Mouse (Mus musculus): Measurements from ENCODE around the gene Bzw1. TPM values are rescaled to one million over a fixed set of nuclear protein-coding genes. Genes with fewer than 3 reads are reported as not detected.
A peak's percentile ranks its signal among the peaks of the same experiment; 100 is the strongest.

Gene Bzw1
- 357 and 398 TPM in 2 replicates for polyA plus RNA-seq (2014; fragmentation: Nextera tagmentation; extraction: Ambion mirVana)

DNA sequence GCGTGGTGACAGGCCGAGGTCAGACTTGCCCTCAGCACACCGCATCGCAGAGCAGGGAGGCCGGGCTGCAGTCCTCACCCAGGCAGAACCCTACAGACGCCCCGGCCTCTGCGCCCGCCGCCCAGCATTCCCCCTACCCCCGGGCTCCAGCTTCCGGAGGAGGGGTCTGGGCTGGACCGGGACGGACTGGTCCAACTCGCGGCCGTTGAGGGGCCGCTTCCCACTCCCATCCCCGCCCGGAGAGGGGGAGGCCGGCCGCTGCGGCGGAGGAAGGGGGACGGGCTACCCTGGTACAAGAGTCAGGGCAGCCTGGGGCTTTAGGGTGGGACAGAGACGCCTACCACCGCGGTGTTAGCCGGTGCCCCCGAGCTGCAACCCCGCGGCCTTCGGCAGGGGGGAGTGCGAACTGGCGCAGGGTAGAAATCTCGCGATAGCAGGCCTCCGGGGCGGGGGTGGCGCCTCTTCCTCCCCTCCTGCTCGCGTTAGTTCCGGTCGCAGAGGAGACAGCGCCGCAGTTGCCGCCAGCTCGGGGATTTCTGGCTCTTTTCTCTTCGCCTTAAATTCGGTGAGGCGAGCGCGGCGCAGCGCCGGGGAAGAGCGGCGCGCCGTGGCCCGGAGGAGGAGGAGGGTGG, at the start of gene Bzw1:
Gene Bzw1 (plus strand): TSS at position 247 of the 632 bp plus-strand sequence.
- peak within 1 kb of the TSS; percentile 87 for H3K9ac ChIP-seq (ENCODE audit: low read length)
- ATAC-seq (replicated peaks; ENCODE audit: low FRiP score, low TSS enrichment, low read depth): peak; percentile 98

DNA sequence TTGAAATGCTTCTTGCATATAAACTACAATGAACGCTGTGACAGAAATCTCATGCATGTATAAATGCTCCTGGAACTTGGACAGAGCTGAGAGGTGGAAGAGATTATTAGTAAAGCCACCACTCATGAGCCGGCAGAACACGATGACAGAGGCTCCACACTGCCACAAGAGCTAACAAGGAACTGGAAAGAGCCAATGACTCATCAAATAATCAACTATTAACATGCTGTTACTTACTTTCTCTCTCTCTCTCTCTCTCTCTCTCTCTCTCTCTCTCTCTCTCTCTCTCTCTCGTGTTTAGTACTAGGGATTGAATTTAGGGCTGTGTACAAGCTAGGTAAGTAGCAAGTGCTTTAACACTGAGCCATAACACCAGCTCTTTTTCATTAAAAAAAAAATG, 48.8 kb upstream of the Bzw1 start:
- Histone ChIP-seq H3K9me3 (ENCODE audit: control insufficient read depth, low read length) (no peaks in the 10 kb centered on the region), H3K4me1 (replicated peaks; ENCODE audit: control insufficient read depth, insufficient read depth, low read length) (no peaks in the 10 kb centered on the region), H3K27ac (ENCODE audit: low read depth) (no peak overlapping the region), H3K27me3 (replicated peaks; ENCODE audit: control insufficient read depth, insufficient read depth, low read length) (no peaks in the 10 kb centered on the region), H3K4me3 (ENCODE audit: low read depth, low read length) (no peak overlapping the region), H3K4me2 (ENCODE audit: low read length) (no peak overlapping the region), H3K36me3 (ENCODE audit: control insufficient read depth, insufficient read depth, low read length) (no peaks in the 10 kb centered on the region), H3K9ac (ENCODE audit: low read length) (no peak overlapping the region)
- 75% methylated on average over 4 of the region's 4 CpGs for WGBS
- ATAC-seq (replicated peaks; ENCODE audit: low FRiP score, low TSS enrichment, low read depth) (no peak), DNase-seq (ENCODE audit: low spot score) (no peak)

More for the DNA sequence above, at the start of gene Bzw1:
- H3K27ac ChIP-seq (ENCODE audit: low read depth): peak within 1 kb of the TSS; percentile 98
- peak; percentile 98 for DNase-seq (ENCODE audit: low spot score)
- H3K4me2 ChIP-seq (ENCODE audit: low read length): peak within 1 kb of the TSS; percentile 89
- WGBS: under 1% methylated on average over 54 of the region's 61 CpGs
- H3K9me3 ChIP-seq (ENCODE audit: control insufficient read depth, low read length): no peaks in the 10 kb centered on the region
- no peaks in the 10 kb centered on the region for H3K27me3 ChIP-seq (replicated peaks; ENCODE audit: control insufficient read depth, insufficient read depth, low read length)
- H3K36me3 ChIP-seq (ENCODE audit: control insufficient read depth, insufficient read depth, low read length): peaks cover 31% of the 10 kb centered on the region
- peaks cover 8% of the 10 kb centered on the region for H3K4me1 ChIP-seq (replicated peaks; ENCODE audit: control insufficient read depth, insufficient read depth, low read length)
- peak within 1 kb of the TSS; percentile 90 for H3K4me3 ChIP-seq (ENCODE audit: low read depth, low read length)

DNA sequence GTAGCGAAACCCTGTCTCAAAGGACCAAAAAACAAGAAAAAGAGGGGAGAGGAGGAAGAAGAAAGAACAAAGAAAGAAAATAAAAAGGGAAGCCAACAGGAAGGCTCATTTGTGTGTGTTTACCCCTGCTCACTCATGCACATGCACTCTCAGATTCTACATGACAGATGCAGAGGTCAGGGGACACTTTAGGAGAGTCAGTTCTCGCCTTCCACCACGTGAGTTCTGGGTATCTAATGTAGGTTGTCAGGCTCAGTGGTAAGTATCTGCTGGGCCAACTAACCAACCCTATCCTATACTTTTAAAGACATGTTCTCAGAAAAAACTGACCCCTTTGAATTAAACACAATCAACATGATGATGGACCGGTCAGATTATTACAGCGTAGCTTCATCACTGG, 48.1 kb upstream of the Bzw1 start:
- H3K4me3 ChIP-seq (ENCODE audit: low read depth, low read length): no peak overlapping the region
- no peaks in the 10 kb centered on the region for H3K27me3 ChIP-seq (replicated peaks; ENCODE audit: control insufficient read depth, insufficient read depth, low read length)
- no peak overlapping the region for H3K27ac ChIP-seq (ENCODE audit: low read depth)
- ATAC-seq (replicated peaks; ENCODE audit: low FRiP score, low TSS enrichment, low read depth) (no peak), DNase-seq (ENCODE audit: low spot score) (no peak)
- H3K36me3 ChIP-seq (ENCODE audit: control insufficient read depth, insufficient read depth, low read length): no peaks in the 10 kb centered on the region
- WGBS: 79% methylated on average over 5 of the region's 5 CpGs
- H3K4me1 ChIP-seq (replicated peaks; ENCODE audit: control insufficient read depth, insufficient read depth, low read length): no peaks in the 10 kb centered on the region
- no peaks in the 10 kb centered on the region for H3K9me3 ChIP-seq (ENCODE audit: control insufficient read depth, low read length)
- no peak overlapping the region for H3K4me2 ChIP-seq (ENCODE audit: low read length)
- no peak overlapping the region for H3K9ac ChIP-seq (ENCODE audit: low read length)

DNA sequence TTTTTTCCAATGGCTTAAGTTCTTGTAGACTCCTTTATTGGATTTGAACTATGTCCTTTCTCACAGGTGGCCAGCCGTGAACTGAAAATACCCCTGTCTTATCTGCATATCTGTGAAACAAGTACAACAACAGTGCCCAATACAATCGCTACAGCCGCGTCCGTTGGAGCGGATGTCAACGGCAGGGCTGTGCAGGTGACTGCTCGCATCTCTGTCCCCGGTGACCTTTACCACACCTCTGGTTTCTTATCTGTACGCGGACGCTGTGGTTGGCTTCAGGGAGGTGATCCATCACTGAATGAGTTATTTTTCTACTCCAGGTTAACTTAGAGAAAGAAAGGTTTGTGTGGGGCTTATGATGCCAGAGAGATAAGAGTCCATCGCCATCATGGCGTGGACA, 46.5 kb upstream of the Bzw1 start:
- WGBS: 77% methylated on average over 14 of the region's 14 CpGs
- no peaks in the 10 kb centered on the region for H3K4me1 ChIP-seq (replicated peaks; ENCODE audit: control insufficient read depth, insufficient read depth, low read length)
- H3K9me3 ChIP-seq (ENCODE audit: control insufficient read depth, low read length): no peaks in the 10 kb centered on the region
- no peak overlapping the region for H3K4me2 ChIP-seq (ENCODE audit: low read length)
- H3K27ac ChIP-seq (ENCODE audit: low read depth): no peak overlapping the region
- H3K9ac ChIP-seq (ENCODE audit: low read length): no peak overlapping the region
- no peaks in the 10 kb centered on the region for H3K27me3 ChIP-seq (replicated peaks; ENCODE audit: control insufficient read depth, insufficient read depth, low read length)
- H3K4me3 ChIP-seq (ENCODE audit: low read depth, low read length): no peak overlapping the region
- ATAC-seq (replicated peaks; ENCODE audit: low FRiP score, low TSS enrichment, low read depth): no peak
- H3K36me3 ChIP-seq (ENCODE audit: control insufficient read depth, insufficient read depth, low read length): no peaks in the 10 kb centered on the region
- no peak for DNase-seq (ENCODE audit: low spot score)

DNA sequence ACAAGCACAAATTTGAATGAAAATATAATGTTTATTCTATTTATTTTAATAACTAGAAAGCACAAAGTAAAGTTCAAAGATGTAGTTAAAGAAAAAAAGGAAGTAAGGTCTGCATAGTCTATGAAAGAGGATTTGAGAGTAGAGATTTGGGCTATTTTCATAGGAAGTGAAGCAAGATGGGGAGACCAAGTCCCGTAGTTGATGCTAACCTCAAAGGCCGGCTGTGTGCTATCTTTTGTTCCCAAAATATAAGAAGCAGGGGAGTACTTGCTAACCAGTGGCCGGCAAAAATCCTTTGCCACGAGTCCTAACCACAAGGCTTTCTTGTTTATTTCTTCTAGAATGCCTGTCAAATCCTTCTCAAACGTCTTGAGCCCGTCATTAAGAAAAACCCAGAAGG, 44.0 kb upstream of the Bzw1 start:
- Histone ChIP-seq H3K27ac (ENCODE audit: low read depth) (no peak overlapping the region), H3K9me3 (ENCODE audit: control insufficient read depth, low read length) (no peaks in the 10 kb centered on the region), H3K4me2 (ENCODE audit: low read length) (no peak overlapping the region), H3K4me3 (ENCODE audit: low read depth, low read length) (no peak overlapping the region), H3K36me3 (ENCODE audit: control insufficient read depth, insufficient read depth, low read length) (no peaks in the 10 kb centered on the region), H3K27me3 (replicated peaks; ENCODE audit: control insufficient read depth, insufficient read depth, low read length) (no peaks in the 10 kb centered on the region), H3K4me1 (replicated peaks; ENCODE audit: control insufficient read depth, insufficient read depth, low read length) (peaks cover 6% of the 10 kb centered on the region), H3K9ac (ENCODE audit: low read length) (no peak overlapping the region)
- ATAC-seq (replicated peaks; ENCODE audit: low FRiP score, low TSS enrichment, low read depth) (no peak), DNase-seq (ENCODE audit: low spot score) (no peak)
- 84% methylated on average over 6 of the region's 6 CpGs for WGBS

DNA sequence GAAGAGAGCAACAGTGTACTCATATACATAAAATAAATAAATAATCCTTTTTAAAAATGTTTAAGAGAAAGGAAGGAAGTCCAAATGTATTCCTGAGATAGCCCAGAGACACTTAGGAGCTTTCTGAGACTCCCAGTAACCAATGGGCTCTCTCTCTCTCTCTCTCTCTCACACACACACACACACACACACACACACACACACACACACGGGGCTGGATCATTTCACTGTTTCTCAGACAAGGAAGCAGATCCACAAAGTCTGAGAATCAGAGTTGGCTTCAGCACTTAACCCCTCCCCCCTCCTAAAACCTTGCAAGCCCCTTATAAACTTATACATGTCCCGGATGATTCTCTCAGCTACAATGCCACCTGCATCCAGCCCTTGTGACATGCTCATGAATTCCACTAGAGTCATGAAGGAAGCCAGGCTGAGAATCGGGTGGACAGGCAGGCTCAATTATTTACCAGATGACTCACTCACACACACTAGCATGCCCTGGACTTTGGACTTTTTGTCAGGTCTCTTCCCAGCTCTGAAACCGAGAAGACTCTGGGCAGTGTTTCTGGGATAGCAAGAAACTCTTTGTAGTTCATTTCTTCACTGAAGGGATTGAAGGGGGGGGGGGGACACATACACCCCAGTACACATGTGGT, 39.3 kb upstream of the Bzw1 start:
- DNase-seq (ENCODE audit: low spot score) (peak; percentile 62), ATAC-seq (replicated peaks; ENCODE audit: low FRiP score, low TSS enrichment, low read depth) (peak; percentile 89)
- no peaks in the 10 kb centered on the region for H3K36me3 ChIP-seq (ENCODE audit: control insufficient read depth, insufficient read depth, low read length)
- H3K9ac ChIP-seq (ENCODE audit: low read length): no peak overlapping the region
- no peaks in the 10 kb centered on the region for H3K27me3 ChIP-seq (replicated peaks; ENCODE audit: control insufficient read depth, insufficient read depth, low read length)
- 18% methylated on average over 4 of the region's 4 CpGs for WGBS
- peaks cover 6% of the 10 kb centered on the region for H3K4me1 ChIP-seq (replicated peaks; ENCODE audit: control insufficient read depth, insufficient read depth, low read length)
- peak overlapping the region; percentile 74 for H3K27ac ChIP-seq (ENCODE audit: low read depth)
- no peaks in the 10 kb centered on the region for H3K9me3 ChIP-seq (ENCODE audit: control insufficient read depth, low read length)
- H3K4me3 ChIP-seq (ENCODE audit: low read depth, low read length): no peak overlapping the region
- no peak overlapping the region for H3K4me2 ChIP-seq (ENCODE audit: low read length)

DNA sequence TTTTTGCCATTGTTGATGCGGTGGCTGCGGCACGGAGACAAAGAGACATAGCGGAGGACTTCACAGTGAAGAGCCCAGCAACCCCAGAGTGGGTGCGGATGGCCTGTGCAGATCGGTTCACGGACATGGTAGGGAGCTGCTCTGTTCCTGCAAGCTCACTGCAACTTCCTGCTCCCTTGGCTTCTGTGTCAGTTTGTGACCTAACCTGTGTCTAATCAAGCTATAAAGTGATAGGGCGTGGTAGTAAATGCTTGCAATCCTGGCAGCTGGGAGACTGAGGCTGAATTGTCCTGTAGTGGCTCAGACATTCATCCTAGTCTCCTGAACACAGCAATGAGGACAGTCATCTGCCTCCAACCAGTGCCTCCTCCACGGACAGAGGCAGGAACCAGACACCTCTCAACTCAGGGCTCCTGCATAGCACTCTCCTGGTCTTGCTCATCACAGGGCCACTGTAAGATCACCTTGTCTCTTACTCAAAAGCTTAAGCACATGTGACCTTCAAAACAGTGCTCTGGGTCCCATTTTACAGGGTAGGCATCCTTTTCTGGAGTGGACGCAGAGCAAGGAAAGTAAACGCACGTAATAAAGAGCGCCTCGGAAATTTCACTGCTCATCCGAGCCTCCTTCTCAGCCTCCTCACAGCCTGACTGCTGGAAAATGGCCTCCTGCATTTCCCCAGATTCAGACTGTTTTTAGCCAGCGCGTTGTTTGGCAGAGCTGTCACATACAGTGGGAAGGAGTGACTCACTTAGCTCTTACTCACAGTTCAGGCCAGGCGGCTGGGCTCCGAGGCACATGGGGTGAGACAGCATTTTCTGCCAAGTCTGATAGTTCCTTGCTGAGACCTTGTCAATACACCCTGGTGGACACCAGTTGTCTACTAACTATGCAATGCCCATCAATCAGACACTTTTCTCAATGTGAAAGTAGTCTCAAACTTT, 33.5 kb upstream of the Bzw1 start:
- H3K4me3 ChIP-seq (ENCODE audit: low read depth, low read length): no peak overlapping the region
- no peak overlapping the region for H3K9ac ChIP-seq (ENCODE audit: low read length)
- no peak overlapping the region for H3K27ac ChIP-seq (ENCODE audit: low read depth)
- 69% methylated on average over 19 of the region's 19 CpGs for WGBS
- H3K9me3 ChIP-seq (ENCODE audit: control insufficient read depth, low read length): no peaks in the 10 kb centered on the region
- H3K4me2 ChIP-seq (ENCODE audit: low read length): no peak overlapping the region
- no peaks in the 10 kb centered on the region for H3K36me3 ChIP-seq (ENCODE audit: control insufficient read depth, insufficient read depth, low read length)
- DNase-seq (ENCODE audit: low spot score) (no peak), ATAC-seq (replicated peaks; ENCODE audit: low FRiP score, low TSS enrichment, low read depth) (peak; percentile 38; the same call in 1 of the 2 replicates)
- H3K4me1 ChIP-seq (replicated peaks; ENCODE audit: control insufficient read depth, insufficient read depth, low read length): no peaks in the 10 kb centered on the region
- H3K27me3 ChIP-seq (replicated peaks; ENCODE audit: control insufficient read depth, insufficient read depth, low read length): no peaks in the 10 kb centered on the region

DNA sequence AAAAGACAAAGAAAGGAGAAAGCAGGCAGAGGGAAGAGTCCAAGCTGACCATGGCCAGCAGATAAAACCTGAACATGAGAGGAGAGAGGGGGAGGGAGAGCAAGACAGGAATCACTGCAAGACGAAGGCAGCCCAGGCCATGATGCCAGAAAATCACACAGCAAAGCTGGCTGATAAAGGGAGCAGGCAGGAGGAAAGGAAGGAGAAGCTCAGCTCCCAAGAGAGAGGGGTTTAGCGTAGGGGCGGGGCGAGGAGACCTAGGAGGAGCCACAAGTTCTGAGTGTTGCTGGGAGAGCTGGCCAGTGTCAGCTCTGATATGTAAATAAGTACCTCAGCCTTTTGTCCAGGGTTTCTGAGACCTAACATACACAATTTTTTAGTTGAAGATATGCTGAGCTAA, 30.4 kb upstream of the Bzw1 start:
- DNase-seq (ENCODE audit: low spot score) (no peak), ATAC-seq (replicated peaks; ENCODE audit: low FRiP score, low TSS enrichment, low read depth) (no peak)
- no peaks in the 10 kb centered on the region for H3K4me1 ChIP-seq (replicated peaks; ENCODE audit: control insufficient read depth, insufficient read depth, low read length)
- H3K27me3 ChIP-seq (replicated peaks; ENCODE audit: control insufficient read depth, insufficient read depth, low read length): no peaks in the 10 kb centered on the region
- H3K4me3 ChIP-seq (ENCODE audit: low read depth, low read length): no peak overlapping the region
- no peak overlapping the region for H3K4me2 ChIP-seq (ENCODE audit: low read length)
- 61% methylated on average over 4 of the region's 4 CpGs for WGBS
- no peak overlapping the region for H3K27ac ChIP-seq (ENCODE audit: low read depth)
- H3K9me3 ChIP-seq (ENCODE audit: control insufficient read depth, low read length): no peaks in the 10 kb centered on the region
- H3K36me3 ChIP-seq (ENCODE audit: control insufficient read depth, insufficient read depth, low read length): no peaks in the 10 kb centered on the region
- H3K9ac ChIP-seq (ENCODE audit: low read length): no peak overlapping the region
